Mouse (Mus musculus) brain, embryonic 14.5 days (tissue): ENCODE data around the gene Zfp821.

Experiments used
- CTCF ChIP-seq: fragments of 200-500 bp; IDR thresholded peaks from 2 replicates; pipeline ENCODE4 v1.5.1; 2012; ENCODE audit warnings: inconsistent platforms, mild to moderate bottlenecking, moderate library complexity, borderline replicate concordance; ENCODE audit not compliant: insufficient read depth, insufficient read length; ENCODE audit errors: extremely low read depth
- POLR2A ChIP-seq: fragments of 200-500 bp; IDR thresholded peaks from 2 replicates; pipeline ENCODE4 v1.6.1; 2012; ENCODE audit warnings: mild to moderate bottlenecking, inconsistent platforms, borderline replicate concordance; ENCODE audit not compliant: poor library complexity, insufficient read depth, insufficient read length, severe bottlenecking; ENCODE audit errors: extremely low read depth

DNA sequence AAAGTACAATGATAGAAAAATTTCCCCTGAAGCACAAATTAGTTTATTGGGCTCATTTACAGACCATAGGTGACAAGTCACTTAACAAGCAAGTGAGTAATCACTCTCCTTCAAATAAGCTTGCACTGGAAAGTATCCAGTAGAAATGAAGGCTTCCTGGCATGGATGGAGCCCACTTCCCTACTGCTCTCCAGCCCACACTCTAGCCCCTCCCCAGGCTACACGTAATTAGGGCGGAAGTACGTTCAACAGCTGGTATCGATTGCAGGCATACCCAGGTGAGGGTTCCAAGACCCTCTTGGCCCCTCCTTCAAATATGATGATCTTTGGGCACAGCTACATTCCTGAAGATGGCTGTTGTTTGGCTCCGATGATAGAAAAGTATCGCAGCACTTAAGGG lies 11.2 kb upstream of the Zfp821 start:
- TF ChIP-seq CTCF (no peak), POLR2A (no peak)
